Mouse (Mus musculus): ENCODE data around the gene Zfhx2. TPM values are rescaled to one million over a fixed set of nuclear protein-coding genes. Genes with fewer than 3 reads are reported as not detected.
A peak's percentile ranks its signal among the peaks of the same experiment; 100 is the strongest.

Gene Zfhx2
- total RNA-seq, 1 experiment from 2014 or later: 2.4 TPM

- no peak for ATAC-seq (replicated peaks; ENCODE audit: insufficient number of reproducible peaks, low FRiP score, low TSS enrichment, poor library complexity, severe bottlenecking)
These were observed 16.2 kb upstream of the Zfhx2 start for GRCm38 (mm10) chr14:55108202-55108870.

- no peak for ATAC-seq (replicated peaks; ENCODE audit: insufficient number of reproducible peaks, low FRiP score, low TSS enrichment, poor library complexity, severe bottlenecking)
These were observed 14.9 kb upstream of the Zfhx2 start for GRCm38 (mm10) chr14:55106990-55107389.

GRCm38 (mm10) chr14:55105836-55106809, 14.0 kb upstream of the Zfhx2 start, which contains the start of gene Ap1g2:
Gene Ap1g2 (minus strand): TSS chr14:55106593.
- peak; percentile 82 for ATAC-seq (replicated peaks; ENCODE audit: insufficient number of reproducible peaks, low FRiP score, low TSS enrichment, poor library complexity, severe bottlenecking)

- ATAC-seq (replicated peaks; ENCODE audit: insufficient number of reproducible peaks, low FRiP score, low TSS enrichment, poor library complexity, severe bottlenecking): no peak
These were observed 13.3 kb upstream of the Zfhx2 start for GRCm38 (mm10) chr14:55105386-55105785.

DNA sequence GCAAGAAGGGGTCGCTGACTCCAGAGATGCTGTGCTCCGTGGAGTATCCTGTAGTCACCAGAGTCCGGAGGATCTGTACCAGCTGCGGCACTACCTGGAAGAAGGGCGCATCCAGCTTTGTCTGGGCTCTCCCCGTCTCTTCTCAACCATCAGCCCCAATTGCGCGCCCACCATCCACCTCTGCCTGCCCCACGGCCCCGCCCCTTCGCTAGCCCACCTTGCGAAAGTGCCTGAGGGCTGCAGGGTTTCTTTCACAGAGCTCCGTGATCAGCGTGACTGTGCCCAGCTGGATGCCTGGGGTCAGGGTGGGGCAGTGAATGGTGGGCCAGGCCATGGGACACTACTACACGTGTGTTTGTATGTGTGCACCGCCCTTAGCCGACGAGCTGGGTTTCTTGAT, 12.2 kb upstream of the Zfhx2 start:
- ATAC-seq (replicated peaks; ENCODE audit: insufficient number of reproducible peaks, low FRiP score, low TSS enrichment, poor library complexity, severe bottlenecking): no peak

GRCm38 (mm10) chr14:55102253-55102785, 10.2 kb upstream of the Zfhx2 start:
- ATAC-seq (replicated peaks; ENCODE audit: insufficient number of reproducible peaks, low FRiP score, low TSS enrichment, poor library complexity, severe bottlenecking): no peak

DNA sequence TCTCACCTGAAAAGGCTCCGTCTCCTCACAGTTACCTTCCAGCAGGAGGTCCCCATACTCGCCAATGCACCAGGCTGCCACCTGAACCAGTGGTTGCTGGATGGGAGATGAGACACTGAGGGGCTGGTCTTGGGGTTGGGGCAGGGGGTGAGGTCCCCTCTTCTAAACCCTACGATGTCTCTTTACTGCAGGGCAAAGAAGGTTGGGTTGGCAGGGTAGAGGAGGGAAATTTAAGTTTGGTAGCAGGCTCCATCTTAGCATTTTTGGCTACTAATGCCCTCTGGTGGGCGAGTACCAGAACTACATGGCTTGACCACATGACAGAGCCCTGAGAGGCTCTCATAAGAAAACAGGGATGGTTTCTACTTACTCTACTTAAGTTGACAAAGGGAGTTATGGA, 9.5 kb upstream of the Zfhx2 start:
- ATAC-seq (replicated peaks; ENCODE audit: insufficient number of reproducible peaks, low FRiP score, low TSS enrichment, poor library complexity, severe bottlenecking): no peak

DNA sequence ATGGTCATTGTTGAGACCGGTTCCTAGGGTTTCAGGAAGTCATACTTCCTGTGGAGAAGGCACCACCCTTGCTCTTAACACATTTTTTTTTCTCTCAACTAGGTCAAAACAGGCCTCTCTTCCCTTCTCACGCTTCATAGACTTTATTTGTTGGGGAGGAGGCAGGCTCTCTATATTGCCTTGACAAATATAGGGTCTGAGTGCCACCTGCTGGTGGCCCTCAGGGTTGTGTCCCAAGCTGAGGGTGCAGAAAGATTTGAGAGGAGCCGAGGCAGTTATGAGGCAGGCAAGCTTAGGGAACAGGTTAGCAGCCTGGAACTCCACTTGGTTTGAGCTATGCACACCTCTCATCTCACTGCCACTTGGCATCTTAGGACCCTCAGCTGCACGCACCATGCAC, 5.9 kb upstream of the Zfhx2 start:
- ATAC-seq (replicated peaks; ENCODE audit: insufficient number of reproducible peaks, low FRiP score, low TSS enrichment, poor library complexity, severe bottlenecking): peak; percentile 32

GRCm38 (mm10) chr14:55097646-55098045, 5.5 kb upstream of the Zfhx2 start:
- ATAC-seq (replicated peaks; ENCODE audit: insufficient number of reproducible peaks, low FRiP score, low TSS enrichment, poor library complexity, severe bottlenecking): no peak

GRCm38 (mm10) chr14:55096573-55097087, 4.5 kb upstream of the Zfhx2 start:
- ATAC-seq (replicated peaks; ENCODE audit: insufficient number of reproducible peaks, low FRiP score, low TSS enrichment, poor library complexity, severe bottlenecking): no peak

DNA sequence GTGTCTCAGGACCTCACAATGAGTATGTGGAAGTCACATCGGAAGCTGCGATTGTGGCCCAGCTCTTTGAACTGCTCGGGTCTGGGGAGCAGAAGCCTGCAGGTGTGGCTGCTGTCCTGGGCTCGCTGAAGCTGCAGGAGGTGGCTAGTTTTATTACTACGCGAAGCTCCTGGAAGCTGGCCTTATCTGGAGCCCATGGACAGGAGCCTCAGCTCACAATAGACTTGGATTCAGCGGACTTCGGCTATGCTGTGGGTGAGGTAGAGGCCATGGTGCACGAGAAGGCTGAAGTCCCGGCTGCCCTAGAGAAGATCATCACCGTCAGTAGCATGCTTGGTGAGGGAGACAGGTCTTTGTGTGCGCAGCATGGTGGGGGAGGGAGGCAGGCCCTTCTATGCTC, 3.5 kb upstream of the Zfhx2 start:
- ATAC-seq (replicated peaks; ENCODE audit: insufficient number of reproducible peaks, low FRiP score, low TSS enrichment, poor library complexity, severe bottlenecking): no peak

DNA sequence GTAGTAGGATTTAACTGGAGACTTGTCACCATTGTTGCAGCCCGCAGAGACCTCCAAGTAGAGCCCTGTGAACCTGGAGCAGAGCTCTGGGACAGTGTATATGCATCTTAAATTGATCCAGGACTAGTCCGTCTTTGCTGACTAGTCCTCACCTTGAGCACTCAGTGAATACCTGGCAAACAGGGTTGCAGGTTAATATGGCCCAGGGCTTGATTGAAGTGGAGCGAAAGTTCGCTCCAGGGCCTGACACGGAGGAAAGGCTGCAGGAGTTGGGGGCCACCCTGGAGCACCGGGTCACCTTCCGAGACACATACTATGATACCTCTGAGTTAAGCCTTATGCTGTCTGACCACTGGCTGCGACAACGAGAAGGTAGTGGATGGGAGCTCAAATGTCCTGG, 3.1 kb upstream of the Zfhx2 start:
- ATAC-seq (replicated peaks; ENCODE audit: insufficient number of reproducible peaks, low FRiP score, low TSS enrichment, poor library complexity, severe bottlenecking): no peak

DNA sequence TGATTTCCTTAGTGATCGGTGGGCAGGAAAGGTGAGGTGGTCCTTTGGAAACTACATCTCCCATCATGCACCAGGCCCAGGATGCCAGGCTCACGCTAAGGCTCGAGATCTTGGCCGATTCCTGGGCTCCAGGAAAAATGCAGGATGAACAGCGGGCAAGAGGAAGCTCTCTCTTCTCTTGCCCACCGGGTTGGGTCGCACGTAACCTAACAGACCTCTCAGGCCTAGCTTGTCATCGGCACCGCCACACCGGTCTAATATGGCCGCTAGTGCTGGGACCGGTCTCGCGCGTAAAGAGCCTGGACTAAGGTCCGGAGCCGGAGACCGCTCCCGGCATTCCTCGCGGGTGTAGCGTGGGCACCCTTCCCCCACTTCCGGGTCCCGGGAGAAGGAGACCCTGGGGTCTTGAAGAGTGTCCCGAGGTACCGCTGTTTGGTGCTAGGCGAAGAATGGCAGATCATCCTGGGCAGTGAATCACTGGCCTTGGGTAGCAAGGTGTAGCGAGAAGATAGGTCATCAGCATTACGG, 2.6 kb upstream of the Zfhx2 start, which contains the start of gene Thtpa:
TSS of gene Thtpa (plus strand) at position 81 of the 528 bp plus-strand sequence.
- ATAC-seq (replicated peaks; ENCODE audit: insufficient number of reproducible peaks, low FRiP score, low TSS enrichment, poor library complexity, severe bottlenecking): peak; percentile 52

GRCm38 (mm10) chr14:55093927-55094326, 1.8 kb upstream of the Zfhx2 start:
- no peak for ATAC-seq (replicated peaks; ENCODE audit: insufficient number of reproducible peaks, low FRiP score, low TSS enrichment, poor library complexity, severe bottlenecking)

- ATAC-seq (replicated peaks; ENCODE audit: insufficient number of reproducible peaks, low FRiP score, low TSS enrichment, poor library complexity, severe bottlenecking): no peak
These were observed 787 bp downstream of the Zfhx2 start for GRCm38 (mm10) chr14:55091209-55091865.

- ATAC-seq (replicated peaks; ENCODE audit: insufficient number of reproducible peaks, low FRiP score, low TSS enrichment, poor library complexity, severe bottlenecking): no peak
These were observed 2.8 kb downstream of the Zfhx2 start for GRCm38 (mm10) chr14:55089199-55089947.

- no peak for ATAC-seq (replicated peaks; ENCODE audit: insufficient number of reproducible peaks, low FRiP score, low TSS enrichment, poor library complexity, severe bottlenecking)
These were observed 6.1 kb downstream of the Zfhx2 start for GRCm38 (mm10) chr14:55086009-55086514.

Measured in monocyte, adult 5-6 weeks (primary cell).